Mouse (Mus musculus): Measurements from ENCODE around the gene Ndc80. TPM values are rescaled to one million over a fixed set of nuclear protein-coding genes. Genes with fewer than 3 reads are reported as not detected.
A peak's percentile ranks its signal among the peaks of the same experiment; 100 is the strongest.

Ndc80 gene
- polyA plus RNA-seq, 1 experiment from 2014 or later = 5.1 TPM

DNA sequence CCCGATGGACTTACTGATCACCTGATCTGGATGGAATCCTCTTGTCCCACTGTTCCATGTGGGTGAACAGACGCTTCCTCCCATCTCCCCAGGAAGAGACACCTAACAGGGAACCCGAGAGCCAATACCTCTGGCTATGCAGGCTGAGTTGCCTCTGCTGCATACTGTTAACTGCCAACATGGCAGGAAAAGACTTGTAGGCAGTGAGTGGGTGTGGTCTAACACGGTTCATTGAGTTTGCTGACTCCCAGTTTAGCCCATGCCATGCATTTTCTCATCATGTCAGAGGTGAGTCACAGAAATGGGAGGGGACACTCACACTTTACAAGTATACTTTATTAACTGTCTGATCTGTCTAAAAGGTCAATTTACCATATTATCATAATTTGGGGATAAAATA, 30.9 kb downstream of the Ndc80 start:
- no peak for ATAC-seq (replicated peaks)
- H3K4me1 ChIP-seq = no peaks in the 10 kb centered on the region
- H3K9me3 ChIP-seq = no peaks in the 10 kb centered on the region
- WGBS = 92% methylated on average over 4 of the region's 4 CpGs
- H3K9ac ChIP-seq = no peak overlapping the region
- H3K4me2 ChIP-seq = no peak overlapping the region
- H3K36me3 ChIP-seq (replicated peaks) = no peaks in the 10 kb centered on the region
- no peak overlapping the region for H3K4me3 ChIP-seq
- no peaks in the 10 kb centered on the region for H3K27me3 ChIP-seq (replicated peaks)
- H3K27ac ChIP-seq = no peak overlapping the region

DNA sequence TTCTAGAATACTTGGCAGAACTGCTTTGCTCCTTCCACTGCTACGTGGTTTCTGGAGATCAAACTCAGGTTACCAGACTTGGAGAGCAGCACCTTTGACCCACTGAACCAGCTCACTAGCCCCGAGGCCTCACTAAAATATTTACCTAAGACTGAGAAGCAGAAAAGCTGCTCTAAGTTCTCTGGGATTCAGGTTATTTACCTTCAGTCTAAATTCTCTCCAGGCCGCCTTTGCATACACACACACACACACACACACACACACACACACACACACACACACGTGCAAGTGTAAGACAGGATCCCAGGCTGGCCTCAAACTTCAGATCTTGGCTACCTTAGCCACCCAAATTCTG, 35.3 kb downstream of the Ndc80 start:
- H3K9ac ChIP-seq = no peak overlapping the region
- H3K27ac ChIP-seq = no peak overlapping the region
- 83% methylated on average over 4 of the region's 4 CpGs for WGBS
- H3K9me3 ChIP-seq = no peaks in the 10 kb centered on the region
- no peaks in the 10 kb centered on the region for H3K4me1 ChIP-seq
- no peaks in the 10 kb centered on the region for H3K36me3 ChIP-seq (replicated peaks)
- ATAC-seq (replicated peaks) = no peak
- no peaks in the 10 kb centered on the region for H3K27me3 ChIP-seq (replicated peaks)
- no peak overlapping the region for H3K4me2 ChIP-seq
- H3K4me3 ChIP-seq = no peak overlapping the region

DNA sequence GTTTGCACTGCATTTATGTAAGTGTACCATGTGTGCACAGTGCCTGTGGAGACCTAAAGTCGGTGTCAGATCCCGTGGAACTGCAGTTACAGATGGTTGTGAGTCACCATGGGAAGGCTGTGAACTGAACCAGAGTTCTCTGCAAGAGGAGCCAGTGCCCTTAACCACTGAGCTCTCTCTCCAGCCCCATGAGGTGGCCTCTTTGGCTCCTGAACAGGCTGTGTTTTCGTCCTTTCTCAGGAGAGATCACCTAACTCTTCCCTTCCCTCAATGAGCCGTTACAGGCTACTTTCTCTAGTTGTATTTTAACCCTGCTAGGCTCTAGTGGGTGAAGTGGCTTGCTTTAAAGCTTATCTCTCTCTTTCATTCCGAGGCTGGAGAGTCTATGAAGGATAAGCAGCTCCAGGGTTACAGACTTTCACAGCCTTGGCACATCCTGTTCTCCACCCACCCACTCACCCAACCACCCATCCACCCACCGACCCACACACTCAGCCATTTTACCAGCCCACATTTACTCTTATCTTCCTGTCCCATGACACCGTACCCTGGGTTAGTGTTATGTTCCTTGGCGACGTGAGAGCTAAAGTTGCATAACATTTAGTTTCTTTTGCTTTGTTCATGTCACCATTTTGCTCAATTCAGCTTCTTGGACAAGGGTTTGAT, 35.9 kb downstream of the Ndc80 start:
- 82% methylated on average over 9 of the region's 9 CpGs for WGBS

DNA sequence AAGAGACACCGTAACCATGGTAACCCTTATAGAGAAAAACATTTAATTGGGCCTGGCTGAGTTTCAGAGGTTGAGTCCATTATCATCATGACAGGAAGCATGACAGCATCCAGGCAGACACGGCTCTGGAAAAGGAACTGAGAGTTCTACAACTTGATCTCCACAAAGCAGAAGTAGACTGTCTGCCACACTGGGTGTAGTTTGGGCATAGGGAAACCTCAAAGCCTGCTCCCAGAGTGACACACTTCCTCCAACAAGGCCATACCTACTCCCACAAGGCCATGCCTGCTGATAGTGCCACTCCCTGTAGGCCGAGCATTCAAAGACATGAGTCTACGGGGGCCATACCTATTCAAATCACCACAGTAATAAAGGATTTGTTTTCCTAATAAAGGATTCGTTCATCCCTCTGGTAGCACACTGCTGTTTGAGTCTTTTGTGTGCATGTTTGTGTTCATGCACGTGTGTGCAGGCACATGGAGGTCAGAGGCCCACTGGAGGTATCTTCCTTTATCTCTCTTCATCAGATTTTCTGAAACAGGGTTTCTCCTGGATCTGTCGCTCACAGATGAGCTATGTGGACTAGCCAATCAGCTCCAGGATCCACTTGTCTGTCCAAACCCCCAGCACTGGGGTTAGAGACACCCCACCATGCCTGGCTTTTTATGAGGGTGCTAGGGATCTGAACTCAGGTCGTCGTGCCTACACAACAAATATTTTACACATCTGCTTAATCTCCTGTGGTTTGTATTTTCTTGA, 36.8 kb downstream of the Ndc80 start:
- Histone ChIP-seq H3K4me1 (no peaks in the 10 kb centered on the region), H3K9me3 (no peaks in the 10 kb centered on the region), H3K4me2 (no peak overlapping the region), H3K27me3 (replicated peaks) (no peaks in the 10 kb centered on the region), H3K27ac (no peak overlapping the region), H3K36me3 (replicated peaks) (no peaks in the 10 kb centered on the region), H3K4me3 (no peak overlapping the region), H3K9ac (no peak overlapping the region)
- whole genome bisulfite sequencing = 86% methylated on average over 9 of the region's 9 CpGs
- ATAC-seq (replicated peaks) = no peak

More for the DNA sequence above, 35.9 kb downstream of the Ndc80 start:
- no peaks in the 10 kb centered on the region for H3K4me1 ChIP-seq
- no peak for ATAC-seq (replicated peaks)
- no peaks in the 10 kb centered on the region for H3K9me3 ChIP-seq
- no peak overlapping the region for H3K4me2 ChIP-seq
- no peaks in the 10 kb centered on the region for H3K27me3 ChIP-seq (replicated peaks)
- no peak overlapping the region for H3K9ac ChIP-seq
- no peaks in the 10 kb centered on the region for H3K36me3 ChIP-seq (replicated peaks)
- H3K4me3 ChIP-seq = no peak overlapping the region
- no peak overlapping the region for H3K27ac ChIP-seq

DNA sequence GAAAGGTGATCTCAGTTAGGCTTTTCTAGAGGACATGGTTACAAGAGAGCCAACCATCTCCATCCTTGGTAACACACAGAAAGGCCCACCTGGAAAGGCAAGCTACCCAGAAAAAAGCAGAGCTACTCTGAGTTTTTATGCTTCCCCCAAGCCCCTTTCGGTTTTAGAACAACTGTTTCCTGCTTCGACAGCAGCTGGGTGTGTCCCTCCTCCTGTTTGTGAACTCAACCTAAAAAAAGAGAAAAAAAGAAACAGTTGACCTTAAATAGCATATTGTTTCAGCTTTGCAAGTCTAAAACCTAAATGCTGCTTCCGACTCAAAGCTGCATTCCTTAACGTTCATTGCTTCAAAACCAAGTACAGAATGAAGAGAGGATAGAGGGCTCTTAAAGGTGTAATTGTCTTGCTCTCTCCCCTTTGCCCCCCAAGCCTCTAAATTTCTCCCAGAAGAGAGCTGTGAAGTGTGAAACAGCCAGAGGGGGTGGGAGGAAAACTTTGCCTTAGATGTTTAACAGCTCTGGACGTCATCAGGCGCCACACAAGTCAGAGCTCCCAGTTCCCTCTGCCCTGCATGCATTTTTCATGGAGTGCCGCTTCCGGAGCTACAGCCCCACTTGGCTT, 40.3 kb downstream of the Ndc80 start:
- Histone ChIP-seq H3K4me2 (no peak overlapping the region), H3K9me3 (no peaks in the 10 kb centered on the region), H3K9ac (no peak overlapping the region), H3K27me3 (replicated peaks) (no peaks in the 10 kb centered on the region), H3K4me1 (no peaks in the 10 kb centered on the region), H3K27ac (no peak overlapping the region), H3K36me3 (replicated peaks) (no peaks in the 10 kb centered on the region), H3K4me3 (no peak overlapping the region)
- WGBS = 56% methylated on average over 8 of the region's 8 CpGs
- ATAC-seq (replicated peaks) = no peak

DNA sequence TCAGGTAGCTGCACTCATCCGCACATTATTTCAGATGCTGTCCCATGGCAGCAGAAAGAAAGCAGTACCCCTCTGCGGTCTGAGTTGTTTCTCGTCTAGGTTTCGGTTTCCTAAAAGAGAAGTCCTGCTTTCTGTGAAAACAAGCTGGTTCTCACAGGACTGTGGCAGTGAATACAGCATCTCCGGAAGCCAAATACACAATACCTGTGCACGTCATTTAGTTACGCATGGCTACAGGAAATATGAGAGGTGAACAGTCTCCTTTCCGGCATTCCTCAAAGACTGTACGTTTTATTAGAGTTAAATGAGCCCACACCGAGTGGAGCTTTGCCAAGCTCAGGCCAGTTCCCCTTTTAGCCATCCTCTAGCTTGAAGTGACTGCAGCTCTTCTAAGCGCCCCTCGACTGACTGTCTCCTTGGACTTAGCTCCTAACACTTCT, 40.8 kb downstream of the Ndc80 start:
- Histone ChIP-seq H3K36me3 (replicated peaks) (no peaks in the 10 kb centered on the region), H3K4me1 (no peaks in the 10 kb centered on the region), H3K9ac (no peak overlapping the region), H3K27ac (no peak overlapping the region), H3K27me3 (replicated peaks) (no peaks in the 10 kb centered on the region), H3K4me2 (no peak overlapping the region), H3K4me3 (no peak overlapping the region), H3K9me3 (no peaks in the 10 kb centered on the region)
- WGBS = 71% methylated on average over 12 of the region's 12 CpGs
- ATAC-seq (replicated peaks) = no peak

DNA sequence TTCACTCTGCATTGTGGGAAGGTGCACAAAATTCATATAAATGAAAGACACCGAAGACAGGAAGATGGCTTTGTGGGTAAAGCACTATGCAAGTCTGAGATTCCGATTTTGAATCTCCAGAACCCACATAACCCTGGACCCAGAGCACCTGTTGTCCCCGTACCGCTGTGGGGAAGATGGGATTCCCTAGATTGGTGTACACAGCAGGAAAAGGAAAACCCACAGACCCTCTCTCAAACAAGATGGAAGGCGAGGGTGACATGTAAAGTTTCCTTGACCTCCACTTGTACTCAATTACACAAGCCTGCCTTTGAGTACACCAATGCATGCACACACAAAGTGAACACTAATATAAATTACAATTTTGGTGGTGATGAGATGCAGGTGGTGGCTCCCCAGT, 41.9 kb downstream of the Ndc80 start:
- H3K36me3 ChIP-seq (replicated peaks) = no peaks in the 10 kb centered on the region
- H3K27ac ChIP-seq = no peak overlapping the region
- no peak for ATAC-seq (replicated peaks)
- H3K4me2 ChIP-seq = no peak overlapping the region
- WGBS = 96% methylated on average over 5 of the region's 5 CpGs
- H3K9me3 ChIP-seq = no peaks in the 10 kb centered on the region
- no peak overlapping the region for H3K9ac ChIP-seq
- H3K27me3 ChIP-seq (replicated peaks) = no peaks in the 10 kb centered on the region
- H3K4me3 ChIP-seq = no peak overlapping the region
- no peaks in the 10 kb centered on the region for H3K4me1 ChIP-seq

DNA sequence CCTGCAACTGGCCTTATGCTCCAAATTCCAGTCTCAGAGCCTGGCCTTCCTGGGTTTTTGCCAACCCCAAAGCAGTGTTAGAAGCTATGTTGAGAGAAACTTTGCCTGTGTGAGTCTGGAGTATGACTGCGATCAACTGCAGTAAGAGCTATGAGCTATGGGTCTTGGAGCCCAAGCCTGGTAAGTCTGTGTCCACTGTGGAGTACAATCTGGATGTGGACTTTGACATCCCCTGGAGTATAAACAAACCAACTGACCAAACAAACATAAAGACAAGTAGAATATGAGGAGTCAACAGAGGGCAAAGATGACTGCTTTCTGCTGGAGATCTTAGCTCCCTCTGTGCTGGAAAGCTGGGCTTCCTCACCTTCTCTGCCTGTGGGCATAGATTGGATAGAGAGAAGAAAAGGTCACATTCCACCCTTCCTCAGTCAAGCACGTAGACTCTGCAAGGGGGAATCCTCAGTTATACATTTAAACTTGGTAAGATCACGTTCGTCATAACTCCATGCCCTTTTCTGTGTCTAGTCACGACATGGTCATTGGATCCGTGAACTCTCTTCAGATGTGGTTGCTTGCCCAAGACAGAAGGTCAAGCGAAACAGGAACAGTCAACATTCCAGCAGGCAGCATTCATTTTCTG, 43.1 kb downstream of the Ndc80 start:
- H3K4me1 ChIP-seq = no peaks in the 10 kb centered on the region
- 86% methylated on average over 7 of the region's 7 CpGs for WGBS
- no peak for ATAC-seq (replicated peaks)
- no peaks in the 10 kb centered on the region for H3K27me3 ChIP-seq (replicated peaks)
- H3K27ac ChIP-seq = no peak overlapping the region
- H3K4me2 ChIP-seq = no peak overlapping the region
- H3K9me3 ChIP-seq = no peaks in the 10 kb centered on the region
- no peak overlapping the region for H3K9ac ChIP-seq
- no peaks in the 10 kb centered on the region for H3K36me3 ChIP-seq (replicated peaks)
- no peak overlapping the region for H3K4me3 ChIP-seq

DNA sequence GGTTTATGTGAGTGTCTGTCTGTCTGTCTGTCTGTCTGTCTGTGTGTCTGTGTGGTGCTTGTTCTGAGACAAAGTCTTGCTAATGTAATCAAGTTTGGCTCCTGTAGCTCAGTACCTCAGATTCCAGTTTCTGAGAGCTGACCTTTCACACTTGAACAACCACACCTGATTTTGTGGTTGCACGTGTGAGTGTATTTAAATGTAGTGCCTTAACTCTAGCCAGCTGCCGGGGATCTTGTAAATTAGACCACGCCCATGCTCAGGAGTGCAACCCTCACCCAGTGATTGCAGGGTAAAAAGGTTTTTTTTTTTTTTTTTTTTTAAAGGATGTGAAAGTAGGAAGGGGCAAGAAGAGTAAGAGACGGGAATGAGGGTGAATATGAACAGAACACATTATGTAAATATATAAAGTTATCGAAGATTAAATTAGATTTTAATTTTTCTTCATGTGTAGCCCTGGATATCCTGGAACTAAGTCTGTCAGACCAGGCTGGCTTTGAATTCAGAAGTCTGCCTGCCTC, 47.2 kb downstream of the Ndc80 start:
- H3K4me2 ChIP-seq = no peak overlapping the region
- H3K27ac ChIP-seq = no peak overlapping the region
- no peaks in the 10 kb centered on the region for H3K9me3 ChIP-seq
- no peaks in the 10 kb centered on the region for H3K27me3 ChIP-seq (replicated peaks)
- no peak overlapping the region for H3K4me3 ChIP-seq
- H3K36me3 ChIP-seq (replicated peaks) = no peaks in the 10 kb centered on the region
- no peak overlapping the region for H3K9ac ChIP-seq
- 72% methylated on average over 5 of the region's 5 CpGs for WGBS
- no peak for ATAC-seq (replicated peaks)
- peaks cover 6% of the 10 kb centered on the region for H3K4me1 ChIP-seq

DNA sequence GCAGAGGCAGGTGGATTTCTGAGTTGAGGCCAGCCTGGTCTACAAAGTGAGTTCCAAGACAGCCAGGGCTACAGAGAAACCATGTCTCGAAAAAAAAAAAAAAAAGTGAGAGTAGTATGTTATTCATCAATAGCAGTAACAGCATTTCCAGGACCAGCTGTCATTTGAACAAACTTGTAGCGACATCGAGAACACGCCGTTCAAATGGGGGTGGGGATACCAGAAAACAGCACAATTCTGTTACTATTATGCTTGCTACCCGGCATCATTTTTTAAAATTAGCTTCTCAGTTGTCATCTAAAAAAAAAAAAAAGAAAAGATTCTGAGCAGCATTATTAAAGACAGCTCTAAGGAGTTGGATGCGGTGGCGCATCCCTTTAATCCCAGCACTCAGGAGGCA, 49.2 kb downstream of the Ndc80 start:
- H3K4me1 ChIP-seq = peaks cover 22% of the 10 kb centered on the region
- H3K36me3 ChIP-seq (replicated peaks) = no peaks in the 10 kb centered on the region
- no peak for ATAC-seq (replicated peaks)
- H3K4me2 ChIP-seq = no peak overlapping the region
- no peak overlapping the region for H3K27ac ChIP-seq
- H3K27me3 ChIP-seq (replicated peaks) = no peaks in the 10 kb centered on the region
- no peaks in the 10 kb centered on the region for H3K9me3 ChIP-seq
- 96% methylated on average over 8 of the region's 8 CpGs for WGBS
- H3K9ac ChIP-seq = no peak overlapping the region
- H3K4me3 ChIP-seq = no peak overlapping the region

DNA sequence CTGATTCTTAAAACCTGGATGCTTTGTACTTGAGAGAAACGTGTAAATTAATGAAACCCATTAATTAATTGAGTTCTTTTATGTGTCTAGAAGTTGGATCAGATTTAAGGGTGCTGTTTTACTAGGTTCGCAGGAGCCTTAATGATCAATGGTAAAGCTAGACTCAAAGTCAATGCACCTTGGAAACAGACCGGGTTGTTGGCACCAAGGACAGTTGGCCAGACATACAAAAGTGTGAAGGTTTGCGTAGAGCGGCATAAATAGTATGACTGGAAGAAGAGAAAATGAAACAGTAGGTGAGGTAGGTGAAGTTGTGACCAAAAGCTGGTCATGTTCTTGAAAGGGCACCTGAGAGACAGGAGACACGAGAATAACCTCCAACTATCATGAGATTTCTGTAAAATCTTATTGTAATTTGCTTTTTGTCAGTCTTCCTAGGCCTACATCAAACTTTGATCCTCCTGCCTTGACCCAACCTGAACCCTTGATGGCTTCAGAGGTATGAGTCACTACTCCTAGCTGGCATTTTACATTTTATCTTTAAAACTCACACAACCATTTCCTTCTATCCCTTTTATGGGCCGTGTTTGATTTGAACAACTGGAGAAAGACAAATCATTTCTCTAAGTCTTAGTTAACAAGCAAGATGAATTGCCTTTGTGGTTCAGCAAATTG, 50.2 kb downstream of the Ndc80 start:
- H3K4me1 ChIP-seq = peaks cover 22% of the 10 kb centered on the region
- H3K4me2 ChIP-seq = peak overlapping the region; percentile 77
- no peaks in the 10 kb centered on the region for H3K27me3 ChIP-seq (replicated peaks)
- ATAC-seq (replicated peaks) = no peak
- 81% methylated on average over 7 of the region's 7 CpGs for WGBS
- H3K9ac ChIP-seq = peak overlapping the region; percentile 96; the same call in 1 of the 2 replicates
- peak overlapping the region; percentile 100; the same call in 1 of the 2 replicates for H3K27ac ChIP-seq
- peak overlapping the region; percentile 53 for H3K4me3 ChIP-seq
- H3K9me3 ChIP-seq = no peaks in the 10 kb centered on the region
- no peaks in the 10 kb centered on the region for H3K36me3 ChIP-seq (replicated peaks)

DNA sequence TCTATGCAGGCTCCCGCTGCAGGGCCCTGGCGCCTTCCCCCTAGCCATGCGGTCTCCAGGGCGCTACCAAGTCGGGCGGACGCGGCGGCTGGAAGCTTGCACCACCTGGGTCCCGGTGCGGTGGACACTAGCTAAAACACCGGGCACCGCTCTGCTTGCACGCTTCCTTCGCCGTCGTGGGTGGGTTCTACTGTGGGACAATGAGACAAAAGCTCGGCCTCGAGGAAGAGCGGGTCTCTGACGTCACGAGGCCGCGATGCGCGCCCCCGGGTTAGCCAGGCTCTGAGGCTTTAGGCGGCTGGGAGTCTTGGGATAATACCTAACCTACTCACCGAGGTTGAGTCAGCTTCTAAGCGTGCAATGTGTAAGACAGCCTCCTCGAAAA, 51.0 kb downstream of the Ndc80 start:
- H3K27me3 ChIP-seq (replicated peaks) = no peaks in the 10 kb centered on the region
- ATAC-seq (replicated peaks) = peak; percentile 89

More for the DNA sequence above, 51.0 kb downstream of the Ndc80 start:
- peak overlapping the region; percentile 77 for H3K4me2 ChIP-seq
- H3K9me3 ChIP-seq = no peaks in the 10 kb centered on the region
- no peaks in the 10 kb centered on the region for H3K36me3 ChIP-seq (replicated peaks)
- H3K4me3 ChIP-seq = peak overlapping the region; percentile 53
- 0% methylated on average over 31 of the region's 31 CpGs for WGBS
- H3K9ac ChIP-seq = peak overlapping the region; percentile 96
- peaks cover 22% of the 10 kb centered on the region for H3K4me1 ChIP-seq
- peak overlapping the region; percentile 100 for H3K27ac ChIP-seq
